Mouse (Mus musculus): ENCODE measurements at regions not wholly inside any gene's neighbourhood (a gene's known extent, or its start where the extent isn't known, plus 50 kb on each side); places are given as distances from the start of the nearest gene placed in this dataset.

GRCm38 (mm10) chr4:64335814-64336213 is 289.0 kb upstream of the Tnc start:
- intact Hi-C loops (cut with DNase I) = no loop called here
- DNase-seq = no peak

- no peak for DNase-seq
- intact Hi-C loops (cut with DNase I) = no loop called here
Measured at GRCm38 (mm10) chr4:64330213-64330612, 283.4 kb upstream of the Tnc start.

GRCm38 (mm10) chr4:64324391-64324790 is 277.6 kb upstream of the Tnc start:
- intact Hi-C loops (cut with DNase I) = no loop called here
- no peak for DNase-seq

GRCm38 (mm10) chr4:64316553-64317347 is 269.9 kb upstream of the Tnc start:
- intact Hi-C loops (cut with DNase I) = no loop called here
- DNase-seq = no peak

- intact Hi-C loops (cut with DNase I) = no loop called here
- no peak for DNase-seq
Measured at GRCm38 (mm10) chr4:64296941-64297340, 250.1 kb upstream of the Tnc start.

GRCm38 (mm10) chr4:64282471-64282870 is 235.7 kb upstream of the Tnc start:
- DNase-seq = peak; percentile 11 to 26
- intact Hi-C loops (cut with DNase I) = no loop called here

- intact Hi-C loops (cut with DNase I) = no loop called here
- DNase-seq = no peak
Measured at GRCm38 (mm10) chr4:64276980-64277379, 230.2 kb upstream of the Tnc start.

GRCm38 (mm10) chr4:64274291-64274960 is 227.6 kb upstream of the Tnc start:
- DNase-seq = no peak
- intact Hi-C loops (cut with DNase I) = no loop called here

- intact Hi-C loops (cut with DNase I) = no loop called here
- no peak for DNase-seq
Measured at GRCm38 (mm10) chr4:64269846-64270245, 223.0 kb upstream of the Tnc start.

- DNase-seq = no peak
- intact Hi-C loops (cut with DNase I) = no loop called here
Measured at GRCm38 (mm10) chr4:64269117-64269516, 222.3 kb upstream of the Tnc start.

- intact Hi-C loops (cut with DNase I) = no loop called here
- no peak for DNase-seq
Measured at GRCm38 (mm10) chr4:64260473-64260872, 213.7 kb upstream of the Tnc start.

GRCm38 (mm10) chr4:64260188-64260444 is 213.3 kb upstream of the Tnc start:
- intact Hi-C loops (cut with DNase I) = no loop called here
- no peak for DNase-seq

- intact Hi-C loops (cut with DNase I) = no loop called here
- DNase-seq = no peak
Measured at GRCm38 (mm10) chr4:64259348-64260187, 212.8 kb upstream of the Tnc start.

- intact Hi-C loops (cut with DNase I) = no loop called here
- DNase-seq = no peak
Measured at GRCm38 (mm10) chr4:64255253-64255652, 208.4 kb upstream of the Tnc start.

- intact Hi-C loops (cut with DNase I) = no loop called here
- DNase-seq = no peak
Measured at GRCm38 (mm10) chr4:64250691-64251090, 203.9 kb upstream of the Tnc start.

GRCm38 (mm10) chr4:64238196-64238740 is 191.5 kb upstream of the Tnc start:
- intact Hi-C loops (cut with DNase I) = no loop called here

GRCm38 (mm10) chr4:64235534-64235933 is 188.7 kb upstream of the Tnc start:
- DNase-seq = no peak
- intact Hi-C loops (cut with DNase I) = no loop called here

More at GRCm38 (mm10) chr4:64238196-64238740, 191.5 kb upstream of the Tnc start:
- no peak for DNase-seq

GRCm38 (mm10) chr4:64232159-64232558 is 185.3 kb upstream of the Tnc start:
- intact Hi-C loops (cut with DNase I) = no loop called here
- DNase-seq = no peak

- intact Hi-C loops (cut with DNase I) = no loop called here
- no peak for DNase-seq
Measured at GRCm38 (mm10) chr4:64228341-64228740, 181.5 kb upstream of the Tnc start.

GRCm38 (mm10) chr4:64226635-64227034 is 179.8 kb upstream of the Tnc start:
- DNase-seq = no peak
- intact Hi-C loops (cut with DNase I) = no loop called here

- intact Hi-C loops (cut with DNase I) = no loop called here
- DNase-seq = no peak
Measured at GRCm38 (mm10) chr4:64224918-64225317, 178.1 kb upstream of the Tnc start.

All from heart, postnatal 36 days (tissue).